Mouse (Mus musculus) kidney, postnatal 0 days (tissue): Measurements from ENCODE around the gene Tspan2. TPM values are rescaled to one million over a fixed set of nuclear protein-coding genes. Genes with fewer than 3 reads are reported as not detected.
A peak's percentile ranks its signal among the peaks of the same experiment; 100 is the strongest.

Experiments
- ATAC-seq: fragments of 200-750 bp; cut with Nextera tagmentation; replicated peaks from 2 replicates; pipeline ENCODE4 v1.8.0; 2017; ENCODE audit warnings: low read depth, moderate number of reproducible peaks, moderate TSS enrichment, moderate library complexity; ENCODE audit not compliant: low FRiP score
- DNase-seq: peaks from one replicate; pipeline ENCODE4 v3.0.0-alpha.2; 2016; ENCODE audit warnings: low spot score
- H3K27ac ChIP-seq: fragments of 300-500 bp; sonication (generic); 2 replicates; pipeline ENCODE4 v1.5.1; 2014; ENCODE audit warnings: mild to moderate bottlenecking
- H3K27me3 ChIP-seq: fragments of 300-500 bp; sonication (generic); 2 replicates; pipeline ENCODE4 v1.6.1; 2014; ENCODE audit warnings: low read length, mixed read lengths; ENCODE audit not compliant: insufficient read depth
- H3K36me3 ChIP-seq: fragments of 300-500 bp; sonication (generic); 2 replicates; pipeline ENCODE4 v1.6.1; 2014; ENCODE audit warnings: low read length, mixed read lengths; ENCODE audit not compliant: insufficient read depth
- H3K4me1 ChIP-seq: fragments of 300-500 bp; sonication (generic); replicated peaks from 2 replicates; pipeline ENCODE4 v1.6.1; 2014; ENCODE audit warnings: antibody characterized with exemption, low read length, mixed read lengths; ENCODE audit not compliant: insufficient read depth
- H3K4me2 ChIP-seq: fragments of 300-500 bp; sonication (generic); 2 replicates; pipeline ENCODE4 v1.6.1; 2014; ENCODE audit warnings: mild to moderate bottlenecking, low read length, moderate library complexity, mixed read lengths
- H3K4me3 ChIP-seq: fragments of 300-500 bp; sonication (generic); replicated peaks from 2 replicates; pipeline ENCODE4 v1.5.1; 2014; ENCODE audit warnings: low read depth, low read length
- H3K9ac ChIP-seq: fragments of 300-500 bp; sonication (generic); 2 replicates; pipeline ENCODE4 v1.6.1; 2014; ENCODE audit warnings: low read depth, low read length
- H3K9me3 ChIP-seq: fragments of 300-500 bp; sonication (generic); replicated peaks from 2 replicates; pipeline ENCODE4 v1.6.1; 2016; ENCODE audit warnings: low read length, inconsistent platforms, mixed read lengths
- CTCF ChIP-seq: IDR thresholded peaks from 2 replicates; pipeline ENCODE4 v1.5.1; 2016; ENCODE audit warnings: antibody characterized with exemption, low read depth, mild to moderate bottlenecking, moderate library complexity
- WGBS: fragments of 180-500 bp; shearing (Covaris S2); extraction: QIAGEN DNeasy Blood & Tissue Kit; methylation state at CpG from one replicate; pipeline ENCODE4 v1.1.7; 2014; 5-methylcytosine and 5-hydroxymethylcytosine counted together
- polyA plus RNA-seq: library from polyadenylated mRNA; unstranded; fragments of >200 nt; fragmentation: Nextera tagmentation; extraction: Ambion mirVana; gene quantifications from 2 replicates; pipeline ENCODE4 v1.2.1, GENCODE M21; 2015

The Tspan2 gene
- 8.9 and 9.5 TPM in 2 replicates for polyA plus RNA-seq

GRCm38 (mm10) chr3:102734313-102735030 is at the start of gene Tspan2:
Gene Tspan2 (plus strand): TSS chr3:102734529.
- peak within 1 kb of the TSS; percentile 60 for H3K27ac ChIP-seq
- under 1% methylated on average over 43 of the region's 54 CpGs for WGBS
- ATAC-seq (peak; percentile 63), DNase-seq (peak; percentile 54)
- H3K4me3 ChIP-seq: peak within 1 kb of the TSS; percentile 69
- no peak for TF ChIP-seq CTCF
- no peaks in the 10 kb centered on the region for H3K27me3 ChIP-seq
- H3K9me3 ChIP-seq: no peaks in the 10 kb centered on the region
- H3K4me2 ChIP-seq: peak within 1 kb of the TSS; percentile 96
- H3K9ac ChIP-seq: peak within 1 kb of the TSS; percentile 59
- H3K4me1 ChIP-seq: 0 out of 2 replicates have a peak, but pooled peaks cover 3% of the 10 kb centered on the region
- no peaks in the 10 kb centered on the region for H3K36me3 ChIP-seq

- H3K4me3 ChIP-seq: no peak overlapping the region
- no peaks in the 10 kb centered on the region for H3K36me3 ChIP-seq
- H3K9me3 ChIP-seq: no peaks in the 10 kb centered on the region
- H3K9ac ChIP-seq: no peak overlapping the region
- DNase-seq (no peak), ATAC-seq (no peak)
- 82% methylated on average over 5 of the region's 5 CpGs for WGBS
- no peaks in the 10 kb centered on the region for H3K27me3 ChIP-seq
- no peak overlapping the region for H3K4me2 ChIP-seq
- TF ChIP-seq CTCF: no peak
- H3K4me1 ChIP-seq: no peaks in the 10 kb centered on the region
- no peak overlapping the region for H3K27ac ChIP-seq
Measured at GRCm38 (mm10) chr3:102686861-102687260, 47.5 kb upstream of the Tspan2 start.

GRCm38 (mm10) chr3:102687852-102688251 is 46.5 kb upstream of the Tspan2 start:
- Histone ChIP-seq H3K4me3 (no peak overlapping the region), H3K9ac (no peak overlapping the region), H3K4me2 (no peak overlapping the region), H3K36me3 (no peaks in the 10 kb centered on the region), H3K27me3 (no peaks in the 10 kb centered on the region), H3K4me1 (no peaks in the 10 kb centered on the region), H3K27ac (no peak overlapping the region), H3K9me3 (no peaks in the 10 kb centered on the region)
- TF ChIP-seq CTCF: no peak
- DNase-seq (no peak), ATAC-seq (no peak)
- 56% methylated on average over 8 of the region's 8 CpGs for WGBS

- TF ChIP-seq CTCF: peak; percentile 95
- WGBS: 45% methylated on average over 11 of the region's 11 CpGs
- Histone ChIP-seq H3K4me2 (no peak overlapping the region), H3K9ac (no peak overlapping the region), H3K9me3 (no peaks in the 10 kb centered on the region), H3K4me3 (no peak overlapping the region), H3K4me1 (no peaks in the 10 kb centered on the region), H3K27ac (no peak overlapping the region), H3K36me3 (no peaks in the 10 kb centered on the region), H3K27me3 (no peaks in the 10 kb centered on the region)
- peak; percentile 91 for DNase-seq
- peak; percentile 43; the same call in 1 of the 2 replicates for ATAC-seq
Measured at GRCm38 (mm10) chr3:102691802-102692484, 42.4 kb upstream of the Tspan2 start.

- H3K4me2 ChIP-seq: no peak overlapping the region
- H3K9ac ChIP-seq: no peak overlapping the region
- ATAC-seq (no peak), DNase-seq (no peak)
- WGBS: 80% methylated on average over 7 of the region's 7 CpGs
- TF ChIP-seq CTCF: no peak
- no peaks in the 10 kb centered on the region for H3K9me3 ChIP-seq
- H3K4me1 ChIP-seq: no peaks in the 10 kb centered on the region
- H3K27me3 ChIP-seq: no peaks in the 10 kb centered on the region
- no peak overlapping the region for H3K27ac ChIP-seq
- H3K4me3 ChIP-seq: no peak overlapping the region
- H3K36me3 ChIP-seq: no peaks in the 10 kb centered on the region
Measured at GRCm38 (mm10) chr3:102692758-102693325, 41.5 kb upstream of the Tspan2 start.

GRCm38 (mm10) chr3:102698127-102698526 is 36.2 kb upstream of the Tspan2 start:
- DNase-seq (no peak), ATAC-seq (no peak)
- no peak overlapping the region for H3K4me2 ChIP-seq
- WGBS: 50% methylated on average over 2 of the region's 2 CpGs
- H3K9me3 ChIP-seq: no peaks in the 10 kb centered on the region
- no peaks in the 10 kb centered on the region for H3K36me3 ChIP-seq
- no peaks in the 10 kb centered on the region for H3K4me1 ChIP-seq
- H3K27ac ChIP-seq: no peak overlapping the region
- no peak for TF ChIP-seq CTCF
- H3K9ac ChIP-seq: no peak overlapping the region
- H3K27me3 ChIP-seq: no peaks in the 10 kb centered on the region
- H3K4me3 ChIP-seq: no peak overlapping the region
